Mouse (Mus musculus): ENCODE measurements at regions not wholly inside any gene's neighbourhood (a gene's known extent, or its start where the extent isn't known, plus 50 kb on each side); places are given as distances from the start of the nearest gene placed in this dataset.

DNA sequence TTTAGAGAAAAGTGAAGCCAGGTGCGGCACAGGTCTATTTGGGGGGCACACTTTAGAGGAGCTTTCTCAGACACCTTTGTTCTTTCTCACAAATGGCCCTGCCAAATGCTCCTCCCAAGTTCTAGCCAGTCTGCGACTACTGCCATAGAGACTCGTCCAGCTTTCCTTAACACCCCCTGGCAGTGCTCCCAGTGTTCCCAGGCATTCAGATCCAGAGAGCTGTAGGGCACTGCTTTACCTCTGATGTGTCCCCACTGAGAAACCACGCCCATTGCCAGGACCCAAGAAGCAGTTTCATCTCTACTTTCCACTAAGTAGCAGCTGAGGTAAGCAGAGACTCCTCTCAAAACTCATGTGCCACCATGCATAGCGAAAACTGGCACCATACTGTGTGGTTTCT, 102.3 kb upstream of the Mgmt start:
- DNase-seq (ENCODE audit: low spot score in 2 of 2) = peak in 1 of 2 experiments; percentile 4

DNA sequence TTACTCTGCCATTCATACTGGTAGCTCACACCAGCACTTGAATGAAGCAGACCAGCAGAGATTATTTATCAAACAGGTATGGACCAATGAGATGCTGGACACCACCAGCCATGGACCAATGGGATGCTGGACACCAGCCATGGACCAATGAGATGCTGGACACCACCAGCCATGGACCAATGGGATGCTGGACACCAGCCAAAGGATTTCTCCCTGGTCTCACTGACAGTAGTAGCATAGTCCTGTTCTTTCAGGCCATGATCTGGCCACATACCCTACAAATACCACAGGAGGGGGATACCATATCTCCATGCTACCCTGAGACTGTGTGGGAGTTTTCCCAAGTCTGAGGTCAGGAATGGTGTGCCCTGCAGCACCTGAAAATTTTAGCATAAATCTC, 98.0 kb upstream of the Mgmt start:
- DNase-seq (ENCODE audit: low spot score in 2 of 2) = no peak

DNA sequence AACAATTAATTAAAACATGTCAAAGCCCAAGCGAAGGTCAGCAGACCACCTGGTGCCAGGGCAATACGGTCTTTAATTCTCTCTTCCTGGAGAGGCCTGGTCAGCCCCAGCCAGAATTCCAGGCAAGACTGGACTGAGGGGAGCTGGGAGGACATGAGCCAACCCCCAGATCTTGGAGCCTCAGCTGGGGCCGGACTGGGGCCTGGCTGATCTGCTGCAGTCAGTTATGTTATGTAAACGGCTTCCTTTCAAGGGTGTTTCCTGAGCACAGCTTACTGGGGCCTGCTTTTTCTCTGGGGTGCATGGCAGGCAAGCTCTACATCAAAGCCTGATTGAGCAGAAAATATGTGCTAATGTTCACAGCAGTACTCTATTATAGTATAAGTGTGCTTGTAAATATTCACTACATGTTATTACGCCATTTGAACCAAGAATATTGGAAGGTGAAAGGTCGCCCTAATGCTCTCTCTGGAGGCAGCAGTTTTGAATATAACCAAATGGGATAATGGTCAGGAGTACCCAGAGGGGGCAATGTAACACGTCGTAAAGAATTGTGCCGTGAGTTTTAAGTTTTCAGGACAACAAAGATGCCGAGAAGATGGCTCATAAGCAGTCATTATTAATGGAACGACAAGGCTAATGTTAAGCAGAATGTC, 96.5 kb upstream of the Mgmt start:
- DNase-seq (ENCODE audit: low spot score in 2 of 2) = no peak

DNA sequence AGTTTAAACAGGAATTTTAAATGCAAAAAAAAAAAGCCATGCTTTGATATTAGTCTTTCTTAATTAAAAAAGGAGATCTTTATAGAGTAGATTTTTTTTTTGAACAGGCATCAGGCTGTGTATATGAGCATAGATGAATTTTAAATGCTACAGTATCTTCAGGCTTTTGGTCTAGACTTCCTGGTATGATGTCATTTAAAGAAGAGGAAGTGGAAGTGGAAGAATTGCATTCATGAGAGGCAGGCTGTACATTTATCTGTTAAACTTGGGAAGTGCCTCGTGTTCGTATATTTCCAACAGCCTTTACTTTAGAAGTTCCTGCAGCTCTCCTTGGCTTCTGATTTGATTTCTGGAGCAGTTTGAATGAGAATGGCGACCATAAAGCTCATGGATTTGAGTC, 95.8 kb upstream of the Mgmt start:
- no peak for DNase-seq (ENCODE audit: low spot score in 2 of 2)

DNA sequence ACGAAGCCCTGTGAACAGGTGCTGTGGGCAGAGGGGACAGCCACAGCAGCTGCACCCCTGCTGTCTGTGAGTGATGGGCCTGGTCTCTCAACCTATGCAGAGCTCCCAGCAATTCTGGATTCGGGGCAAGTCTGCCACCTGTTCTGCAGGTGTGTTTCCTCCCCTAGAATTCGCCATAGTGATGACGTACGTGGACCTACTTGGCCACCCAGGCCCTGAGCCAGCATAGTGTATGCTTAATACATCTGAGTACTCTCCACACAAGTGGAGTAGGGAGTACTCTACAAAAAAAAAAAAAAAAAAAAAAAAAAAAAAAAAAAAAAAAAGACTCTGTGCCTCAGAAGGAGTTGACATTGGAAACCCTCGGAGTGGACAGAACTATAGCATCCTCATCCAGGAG, 87.3 kb upstream of the Mgmt start:
- DNase-seq (ENCODE audit: low spot score in 2 of 2) = no peak

DNA sequence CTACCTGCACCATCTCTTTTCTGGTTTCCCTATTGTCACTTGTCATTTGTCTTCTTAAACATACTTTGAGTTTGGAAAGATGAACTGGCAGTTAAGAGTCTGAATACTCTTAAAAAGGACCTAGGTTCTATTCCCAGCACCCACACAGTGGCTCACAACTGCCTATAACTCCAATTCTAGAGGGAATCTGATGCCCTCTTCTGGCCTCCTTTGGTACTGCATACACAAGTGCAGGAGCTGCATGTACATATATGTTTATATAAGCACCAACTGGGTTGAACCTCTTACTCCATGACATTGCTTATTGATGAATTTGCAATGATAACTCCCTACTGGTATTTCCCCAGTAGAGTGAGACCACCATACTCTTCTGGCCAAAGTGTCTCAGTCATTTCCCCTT, 86.4 kb upstream of the Mgmt start:
- no peak for DNase-seq (ENCODE audit: low spot score in 2 of 2)

DNA sequence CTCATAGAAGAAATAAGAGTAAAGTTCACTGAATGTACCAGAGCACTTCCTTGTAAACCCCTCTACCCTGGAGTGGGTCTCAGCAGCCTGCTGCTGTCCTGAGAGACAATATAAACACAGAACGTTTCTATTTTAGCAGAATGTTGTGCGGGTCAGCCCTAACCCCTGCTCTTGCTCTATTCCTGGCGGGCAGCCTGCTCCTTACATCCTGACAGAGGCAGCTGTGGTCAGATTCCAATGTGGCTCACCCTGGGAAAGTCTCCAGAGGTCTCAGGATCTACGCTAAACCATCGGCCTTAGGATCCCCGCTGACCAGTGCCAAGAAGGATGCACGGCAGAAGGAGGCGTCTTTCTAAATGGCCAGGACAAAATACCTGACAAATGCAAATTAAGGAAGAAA, 84.8 kb upstream of the Mgmt start:
- no peak for DNase-seq (ENCODE audit: low spot score in 2 of 2)

DNA sequence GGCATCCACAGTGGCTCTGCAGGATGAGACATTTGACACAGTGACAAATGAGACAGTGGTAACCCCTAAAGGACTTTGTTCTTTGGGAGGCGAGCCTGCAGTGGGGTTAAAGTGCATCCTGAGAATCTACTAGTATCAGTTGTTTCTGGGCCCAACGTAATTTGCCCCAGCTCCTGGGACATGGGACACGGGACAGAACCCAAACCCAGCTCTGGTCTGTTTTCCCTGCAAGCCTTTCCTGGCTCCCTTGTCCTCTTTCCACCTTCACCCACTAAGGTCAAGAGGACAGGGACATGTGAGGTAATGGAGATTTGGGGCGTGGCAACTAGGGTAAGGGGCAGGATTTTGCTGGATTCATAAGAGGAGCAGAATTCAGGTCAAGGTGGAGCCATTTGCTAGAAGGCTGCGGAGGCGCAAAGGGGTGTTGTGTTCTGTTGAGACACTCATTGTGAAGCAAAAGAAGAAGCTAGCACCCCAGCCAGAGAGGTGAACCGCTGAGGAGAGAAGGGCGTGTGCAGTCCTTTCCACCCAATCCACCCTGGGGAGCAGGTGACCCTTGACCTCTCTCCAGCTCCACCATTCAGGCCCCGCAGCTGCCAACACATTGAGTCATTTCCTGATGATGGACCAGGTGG, 80.6 kb upstream of the Mgmt start:
- no peak for DNase-seq (ENCODE audit: low spot score in 2 of 2)

DNA sequence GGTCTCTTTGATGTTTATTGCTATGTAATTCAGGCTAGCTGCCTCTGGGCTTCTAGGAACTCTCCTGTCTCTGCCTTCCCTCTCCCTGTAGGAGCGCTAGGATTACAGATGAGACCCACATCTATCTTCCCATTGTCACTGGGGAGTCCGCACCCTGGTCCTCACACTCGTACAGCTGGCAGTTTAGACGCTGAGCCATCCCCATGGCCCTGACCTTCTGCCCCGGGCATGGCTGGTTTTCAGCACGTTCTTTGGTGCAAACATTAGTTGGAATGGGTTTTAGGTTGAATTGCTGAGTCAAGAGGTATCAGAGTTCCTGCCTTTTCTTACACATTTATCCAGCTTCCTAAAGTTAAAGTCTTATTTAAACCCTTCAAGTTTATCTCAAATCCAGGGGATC, 79.7 kb upstream of the Mgmt start:
- no peak for DNase-seq (ENCODE audit: low spot score in 2 of 2)

DNA sequence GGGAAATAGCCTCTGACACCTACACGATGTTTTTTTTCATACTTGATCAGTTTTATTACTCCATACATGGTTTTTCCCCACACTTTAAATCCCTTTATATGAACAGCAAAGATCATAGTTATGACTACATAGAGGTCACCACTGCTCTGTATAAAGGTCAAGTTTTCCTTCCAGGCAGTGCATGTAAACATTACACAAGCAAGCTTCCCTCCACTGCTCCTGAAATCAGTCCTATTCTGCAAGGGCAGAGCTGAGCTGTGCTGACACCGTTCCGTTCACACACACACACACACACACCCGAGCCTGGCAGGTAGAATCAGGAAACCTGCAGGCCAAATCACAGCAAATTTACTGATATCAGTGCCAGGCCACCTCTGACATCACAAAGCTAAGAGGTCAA, 74.1 kb upstream of the Mgmt start:
- no peak for DNase-seq (ENCODE audit: low spot score in 2 of 2)

DNA sequence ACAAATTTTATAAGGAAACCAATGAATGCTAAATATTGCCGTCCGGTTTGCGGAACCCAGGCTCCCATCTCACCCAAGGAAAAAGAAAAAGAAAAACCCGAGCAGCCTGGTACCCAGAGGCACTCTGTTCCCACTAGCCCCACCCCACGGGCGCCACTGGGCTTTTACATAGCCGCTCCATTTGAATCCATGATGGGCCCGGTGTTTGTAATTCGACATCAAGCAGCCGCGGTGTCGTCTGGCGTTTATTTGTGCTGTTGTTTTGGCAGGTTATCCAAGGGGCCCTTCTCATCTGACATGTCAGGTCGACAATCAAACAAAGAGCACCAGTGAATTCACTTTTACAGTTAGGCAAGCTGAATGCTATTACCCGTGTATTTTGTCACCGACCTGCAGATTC, 68.8 kb upstream of the Mgmt start:
- peak in 1 of 2 experiments; percentile 9 for DNase-seq (ENCODE audit: low spot score in 2 of 2)

DNA sequence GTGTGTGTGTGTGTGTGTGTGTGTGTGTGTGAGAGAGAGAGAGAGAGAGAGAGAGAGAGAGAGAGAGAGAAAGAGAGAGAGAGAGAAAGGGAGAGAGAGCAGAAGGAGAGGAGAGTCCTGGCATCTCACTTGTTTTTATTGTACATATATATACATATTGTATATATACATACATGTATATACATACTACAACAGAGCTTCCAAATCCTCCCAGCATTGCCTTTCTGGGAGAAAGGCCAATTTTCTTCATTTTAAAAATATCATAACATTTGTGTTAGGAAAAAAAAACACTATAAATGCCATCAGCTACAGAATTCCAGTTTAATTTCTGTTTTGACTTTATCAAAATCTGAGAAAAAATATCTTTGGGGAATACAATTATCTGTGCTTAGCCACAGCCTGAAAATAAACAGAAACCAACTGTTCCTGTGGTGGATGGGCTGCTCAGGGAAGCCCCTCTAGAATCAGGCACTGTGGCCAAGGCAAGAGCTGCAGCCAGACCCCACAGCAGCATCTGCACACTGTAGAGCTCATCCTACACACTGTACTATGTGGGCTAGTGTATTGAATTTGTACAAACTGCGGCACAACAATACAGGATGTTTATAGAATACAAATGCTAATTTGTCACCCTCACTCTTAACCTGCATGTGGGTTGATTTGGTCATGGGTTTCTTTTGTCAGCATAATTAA, 64.6 kb upstream of the Mgmt start:
- DNase-seq (ENCODE audit: low spot score in 2 of 2) = no peak

DNA sequence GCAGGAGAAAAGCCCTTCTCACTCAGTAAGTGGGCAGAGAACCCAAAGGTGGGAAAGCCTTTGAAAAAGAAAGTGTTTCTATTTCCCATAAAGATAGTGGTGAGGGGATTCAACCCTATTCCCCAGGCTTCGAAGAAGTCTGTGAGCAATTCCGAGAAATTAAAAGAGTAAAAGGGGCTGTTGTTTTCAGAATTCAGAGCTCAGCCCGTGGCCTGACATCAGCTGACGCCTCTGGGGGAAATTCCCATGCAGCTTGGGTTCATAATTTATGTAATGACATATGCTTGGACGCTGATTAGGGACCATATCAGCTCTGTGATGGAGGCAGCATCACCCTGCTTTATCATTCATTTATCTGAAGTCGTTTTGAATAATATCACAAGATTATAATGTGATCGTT, 62.0 kb upstream of the Mgmt start:
- DNase-seq (ENCODE audit: low spot score in 2 of 2) = no peak

DNA sequence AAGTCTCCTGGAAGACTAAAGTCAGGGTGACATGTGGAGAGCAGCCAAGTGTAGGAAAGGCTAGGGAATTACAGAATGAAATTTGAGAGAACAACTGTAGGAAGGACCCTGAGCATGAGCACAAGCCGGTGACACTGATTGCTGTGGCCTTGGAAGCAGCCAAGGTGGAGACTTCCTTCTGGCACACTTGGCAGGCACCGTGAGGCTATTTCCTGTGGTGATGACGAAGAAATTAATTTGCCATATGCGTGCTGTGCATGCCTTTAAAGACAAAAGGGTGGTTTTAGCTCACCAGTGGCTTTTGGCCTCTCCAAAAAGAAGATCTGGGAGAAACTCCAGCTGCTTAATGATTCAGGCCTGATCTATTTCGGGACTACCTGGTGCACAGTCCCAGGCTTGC, 55.4 kb upstream of the Mgmt start:
- no peak for DNase-seq (ENCODE audit: low spot score in 2 of 2)

DNA sequence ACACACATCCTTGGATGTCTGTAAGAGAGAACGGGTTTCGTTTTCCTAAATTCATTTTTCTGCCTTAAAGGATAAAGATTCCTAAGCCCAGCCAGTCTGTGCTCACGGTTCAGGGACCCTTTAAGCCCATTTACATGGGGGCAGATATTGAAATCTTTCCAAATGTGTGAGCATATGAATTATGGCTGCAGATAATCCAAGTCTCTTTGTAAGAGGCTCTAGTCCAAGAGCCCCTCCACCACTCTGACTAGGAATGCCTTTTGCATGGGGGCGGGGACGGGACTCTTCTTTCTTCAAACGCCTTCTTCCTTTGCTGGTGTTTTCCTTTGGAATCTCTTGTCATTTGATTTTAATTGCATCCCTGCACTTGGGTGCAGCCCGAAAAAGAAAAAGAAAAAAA, 54.2 kb upstream of the Mgmt start:
- DNase-seq (ENCODE audit: low spot score in 2 of 2) = no peak

DNA sequence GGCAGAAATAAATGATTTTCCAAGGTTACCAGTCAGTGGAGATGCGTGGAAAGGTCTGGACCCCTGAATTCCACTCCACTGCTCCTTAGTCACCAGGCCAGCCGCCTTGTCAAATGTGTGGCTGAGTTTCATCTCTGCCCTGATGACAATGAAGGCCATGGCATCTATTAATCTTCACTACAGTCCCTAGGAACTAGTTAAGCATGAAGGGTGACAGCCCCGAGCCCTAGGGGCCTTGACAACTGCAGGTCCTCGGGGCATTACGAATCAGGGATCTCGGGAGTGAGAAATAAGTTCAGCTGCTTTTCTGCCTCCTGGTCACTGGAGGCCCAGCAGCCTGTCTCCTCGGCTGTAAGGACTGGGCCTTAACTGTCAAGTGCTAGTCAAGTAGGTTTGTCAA, 51.7 kb upstream of the Mgmt start:
- DNase-seq (ENCODE audit: low spot score in 2 of 2) = no peak

DNA sequence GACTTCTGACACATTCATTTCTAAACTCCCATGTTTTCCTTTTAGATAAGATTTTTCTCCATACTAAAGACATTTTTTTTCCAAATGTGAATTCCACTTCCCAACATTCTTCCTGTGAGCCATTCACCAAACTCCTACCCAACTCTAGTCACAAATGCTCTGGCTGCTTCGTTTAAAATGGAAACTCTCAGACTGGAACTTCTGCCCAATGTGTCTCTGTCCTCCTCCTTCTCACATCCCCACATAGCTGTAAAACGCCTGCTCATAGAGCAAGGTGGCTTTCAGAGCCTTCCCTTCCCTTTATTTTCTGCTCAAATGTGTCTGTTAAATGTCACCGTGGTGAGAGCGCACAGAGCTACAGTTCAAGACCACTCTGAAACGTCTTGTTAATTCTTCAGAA, 50.1 kb upstream of the Mgmt start:
- no peak for DNase-seq (ENCODE audit: low spot score in 2 of 2)

Measured in right cerebral cortex, adult 2 months (tissue).